Mouse (Mus musculus): ENCODE results near the gene Slc2a13.

GRCm38 (mm10) chr15:91373203-91373584 lies 199.9 kb downstream of the Slc2a13 start:
- no peak for TF ChIP-seq CTCF (IDR thresholded peaks at IDR 0.05; ENCODE audit: insufficient read depth, low read depth, low read length)
- TF ChIP-seq POLR2A (IDR thresholded peaks at IDR 0.05; ENCODE audit: insufficient read depth, low read depth, low read length): no peak

All from olfactory bulb, adult 2 months (tissue).